Mouse (Mus musculus): ENCODE data around the gene Cfi. TPM values are rescaled to one million over a fixed set of nuclear protein-coding genes. Genes with fewer than 3 reads are reported as not detected.

The Cfi gene
- polyA plus RNA-seq, 1 experiment from 2014 or later: 0.45 TPM

DNA sequence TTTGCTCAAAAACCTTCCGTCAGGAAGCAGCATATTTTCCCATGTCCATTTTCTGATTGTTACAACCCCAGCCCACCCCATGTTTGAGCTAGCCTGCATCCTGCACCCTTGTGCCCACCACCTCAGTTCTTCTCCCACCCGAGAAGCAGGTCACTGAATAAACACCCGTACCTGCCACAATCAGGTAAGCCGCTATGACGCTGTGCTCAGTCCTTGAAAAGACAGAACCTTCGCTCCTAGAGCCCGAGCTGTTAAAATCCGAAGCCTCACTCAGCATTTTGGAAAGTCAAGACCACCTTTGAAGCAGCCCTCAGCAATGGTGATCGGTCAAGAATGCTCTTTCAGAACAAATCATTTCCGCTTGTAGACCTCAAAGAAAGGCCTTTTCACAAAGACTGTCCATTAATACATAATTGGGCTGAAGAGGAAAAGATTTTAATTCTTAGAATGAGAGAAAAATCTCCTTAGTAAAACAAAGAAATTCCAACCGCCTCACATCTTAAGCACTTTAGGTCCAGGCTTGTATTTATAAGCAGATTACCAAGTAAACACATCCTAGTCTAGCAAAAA, 13.4 kb upstream of the Cfi start, which contains the start of gene Rrh:
Gene Rrh (minus strand): TSS at position 382 of the 570 bp plus-strand sequence.
- no peak within 1 kb of the TSS for H3K4me2 ChIP-seq (ENCODE audit: low read depth, low read length)
- H3K27me3 ChIP-seq (ENCODE audit: control insufficient read depth, insufficient read depth, low read length): no peaks in the 10 kb centered on the region
- 81% methylated on average over 11 of the region's 11 CpGs for WGBS
- H3K9me3 ChIP-seq (replicated peaks; ENCODE audit: control insufficient read depth, low read length): no peaks in the 10 kb centered on the region
- H3K4me3 ChIP-seq (ENCODE audit: low read depth, low read length): no peak within 1 kb of the TSS
- H3K36me3 ChIP-seq (replicated peaks; ENCODE audit: control insufficient read depth, insufficient read depth, low read depth, low read length): peaks cover 2% of the 10 kb centered on the region; the same call in 1 of the 2 replicates
- ATAC-seq (replicated peaks; ENCODE audit: insufficient number of reproducible peaks, low FRiP score, low TSS enrichment, low read depth) (no peak), DNase-seq (ENCODE audit: low spot score) (no peak)
- no peak within 1 kb of the TSS for H3K27ac ChIP-seq (replicated peaks; ENCODE audit: low read depth, low read length)
- no peaks in the 10 kb centered on the region for H3K4me1 ChIP-seq (ENCODE audit: control insufficient read depth, insufficient read depth, low read length)
- no peak within 1 kb of the TSS for H3K9ac ChIP-seq (replicated peaks; ENCODE audit: low read length)

GRCm38 (mm10) chr3:129823293-129823692, 12.4 kb upstream of the Cfi start:
- 0 out of 2 replicates have a peak, but pooled peaks have one; percentile 44 for ATAC-seq (replicated peaks; ENCODE audit: insufficient number of reproducible peaks, low FRiP score, low TSS enrichment, low read depth)
- Histone ChIP-seq H3K27ac (replicated peaks; ENCODE audit: low read depth, low read length) (no peak overlapping the region), H3K9ac (replicated peaks; ENCODE audit: low read length) (no peak overlapping the region), H3K4me2 (ENCODE audit: low read depth, low read length) (no peak overlapping the region), H3K9me3 (replicated peaks; ENCODE audit: control insufficient read depth, low read length) (no peaks in the 10 kb centered on the region), H3K27me3 (ENCODE audit: control insufficient read depth, insufficient read depth, low read length) (no peaks in the 10 kb centered on the region), H3K36me3 (replicated peaks; ENCODE audit: control insufficient read depth, insufficient read depth, low read depth, low read length) (peaks cover 2% of the 10 kb centered on the region; the same call in 1 of the 2 replicates), H3K4me3 (ENCODE audit: low read depth, low read length) (no peak overlapping the region), H3K4me1 (ENCODE audit: control insufficient read depth, insufficient read depth, low read length) (no peaks in the 10 kb centered on the region)
- peak; percentile 75 for DNase-seq (ENCODE audit: low spot score)
- 58% methylated on average over 5 of the region's 5 CpGs for WGBS

DNA sequence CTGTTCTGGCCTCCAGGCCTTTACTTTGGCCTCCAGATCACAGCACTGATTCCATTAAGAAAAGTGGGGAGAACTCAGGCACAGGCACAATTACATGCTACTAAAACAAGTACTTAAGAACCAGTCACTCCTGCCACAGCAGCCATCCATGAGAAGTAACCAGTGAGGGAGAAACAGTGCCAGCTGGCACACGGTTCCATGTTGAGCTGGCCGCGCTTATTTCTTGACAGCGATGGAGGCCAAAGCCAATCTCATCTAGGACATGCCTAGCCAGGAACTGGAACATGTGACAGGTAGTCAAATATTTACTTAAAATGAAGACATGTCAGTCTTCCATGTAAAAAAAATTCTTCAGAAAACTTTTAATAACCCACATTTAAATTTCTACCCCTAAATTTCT, 11.5 kb upstream of the Cfi start:
- Histone ChIP-seq H3K36me3 (replicated peaks; ENCODE audit: control insufficient read depth, insufficient read depth, low read depth, low read length) (peaks cover 2% of the 10 kb centered on the region; the same call in 1 of the 2 replicates), H3K9me3 (replicated peaks; ENCODE audit: control insufficient read depth, low read length) (no peaks in the 10 kb centered on the region), H3K9ac (replicated peaks; ENCODE audit: low read length) (no peak overlapping the region), H3K4me1 (ENCODE audit: control insufficient read depth, insufficient read depth, low read length) (no peaks in the 10 kb centered on the region), H3K4me3 (ENCODE audit: low read depth, low read length) (no peak overlapping the region), H3K27me3 (ENCODE audit: control insufficient read depth, insufficient read depth, low read length) (no peaks in the 10 kb centered on the region), H3K4me2 (ENCODE audit: low read depth, low read length) (no peak overlapping the region), H3K27ac (replicated peaks; ENCODE audit: low read depth, low read length) (no peak overlapping the region)
- ATAC-seq (replicated peaks; ENCODE audit: insufficient number of reproducible peaks, low FRiP score, low TSS enrichment, low read depth): no peak
- no peak for DNase-seq (ENCODE audit: low spot score)
- WGBS: over 99% methylated on average over 4 of the region's 4 CpGs

DNA sequence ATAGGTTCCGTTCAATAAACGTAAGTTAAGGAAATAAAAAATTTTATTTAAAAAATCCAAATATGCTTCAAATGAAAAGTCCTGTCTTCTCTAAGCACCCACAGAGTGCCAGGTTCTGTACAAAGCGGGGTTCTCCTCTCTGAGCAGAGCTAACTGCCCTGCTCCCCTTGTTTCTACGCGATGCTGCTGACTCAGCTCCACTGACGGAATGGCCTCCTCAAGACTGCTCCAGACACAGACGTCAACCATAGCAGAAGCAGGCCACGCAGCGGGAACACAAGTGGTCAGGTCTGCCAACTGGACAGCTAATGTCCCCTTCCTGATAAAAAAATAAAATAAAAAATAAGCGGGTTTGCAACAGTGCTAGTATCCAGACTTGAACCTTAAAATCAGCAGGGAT, 10.8 kb upstream of the Cfi start:
- no peak for DNase-seq (ENCODE audit: low spot score)
- Histone ChIP-seq H3K4me1 (ENCODE audit: control insufficient read depth, insufficient read depth, low read length) (0 out of 2 replicates have a peak, but pooled peaks cover 4% of the 10 kb centered on the region), H3K9ac (replicated peaks; ENCODE audit: low read length) (no peak overlapping the region), H3K9me3 (replicated peaks; ENCODE audit: control insufficient read depth, low read length) (no peaks in the 10 kb centered on the region), H3K27me3 (ENCODE audit: control insufficient read depth, insufficient read depth, low read length) (no peaks in the 10 kb centered on the region), H3K4me3 (ENCODE audit: low read depth, low read length) (no peak overlapping the region), H3K4me2 (ENCODE audit: low read depth, low read length) (no peak overlapping the region), H3K27ac (replicated peaks; ENCODE audit: low read depth, low read length) (no peak overlapping the region), H3K36me3 (replicated peaks; ENCODE audit: control insufficient read depth, insufficient read depth, low read depth, low read length) (peaks cover 2% of the 10 kb centered on the region; the same call in 1 of the 2 replicates)
- ATAC-seq (replicated peaks; ENCODE audit: insufficient number of reproducible peaks, low FRiP score, low TSS enrichment, low read depth): no peak
- 93% methylated on average over 10 of the region's 10 CpGs for WGBS

GRCm38 (mm10) chr3:129826691-129827090, 9.0 kb upstream of the Cfi start:
- H3K27me3 ChIP-seq (ENCODE audit: control insufficient read depth, insufficient read depth, low read length): no peaks in the 10 kb centered on the region
- H3K36me3 ChIP-seq (replicated peaks; ENCODE audit: control insufficient read depth, insufficient read depth, low read depth, low read length): peaks cover 2% of the 10 kb centered on the region; the same call in 1 of the 2 replicates
- H3K9ac ChIP-seq (replicated peaks; ENCODE audit: low read length): no peak overlapping the region
- H3K9me3 ChIP-seq (replicated peaks; ENCODE audit: control insufficient read depth, low read length): no peaks in the 10 kb centered on the region
- no peak overlapping the region for H3K4me2 ChIP-seq (ENCODE audit: low read depth, low read length)
- H3K27ac ChIP-seq (replicated peaks; ENCODE audit: low read depth, low read length): no peak overlapping the region
- ATAC-seq (replicated peaks; ENCODE audit: insufficient number of reproducible peaks, low FRiP score, low TSS enrichment, low read depth) (no peak), DNase-seq (ENCODE audit: low spot score) (no peak)
- WGBS: 93% methylated on average over 10 of the region's 10 CpGs
- no peak overlapping the region for H3K4me3 ChIP-seq (ENCODE audit: low read depth, low read length)
- 0 out of 2 replicates have a peak, but pooled peaks cover 4% of the 10 kb centered on the region for H3K4me1 ChIP-seq (ENCODE audit: control insufficient read depth, insufficient read depth, low read length)

DNA sequence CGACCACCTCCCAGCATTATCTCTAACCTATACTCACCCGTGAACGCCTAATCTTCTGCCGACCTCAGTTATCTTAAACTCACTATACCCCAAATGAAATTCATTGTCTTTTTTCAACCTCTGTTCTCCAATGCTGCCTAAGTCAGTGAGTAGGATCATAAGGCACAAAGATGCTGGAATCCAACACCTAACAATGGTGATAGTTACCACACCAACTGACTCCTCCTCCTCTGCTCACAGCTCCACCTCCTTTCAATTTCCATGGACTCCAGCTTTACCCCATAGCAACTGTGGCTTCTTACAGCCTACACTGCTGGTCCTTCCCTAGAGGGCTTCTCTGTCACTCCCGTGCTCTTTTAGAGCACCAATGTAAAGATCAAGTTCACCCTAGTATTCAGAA, 8.0 kb upstream of the Cfi start:
- no peak overlapping the region for H3K27ac ChIP-seq (replicated peaks; ENCODE audit: low read depth, low read length)
- ATAC-seq (replicated peaks; ENCODE audit: insufficient number of reproducible peaks, low FRiP score, low TSS enrichment, low read depth) (no peak), DNase-seq (ENCODE audit: low spot score) (no peak)
- 95% methylated on average over 5 of the region's 5 CpGs for WGBS
- H3K9ac ChIP-seq (replicated peaks; ENCODE audit: low read length): no peak overlapping the region
- no peaks in the 10 kb centered on the region for H3K9me3 ChIP-seq (replicated peaks; ENCODE audit: control insufficient read depth, low read length)
- no peak overlapping the region for H3K4me3 ChIP-seq (ENCODE audit: low read depth, low read length)
- H3K36me3 ChIP-seq (replicated peaks; ENCODE audit: control insufficient read depth, insufficient read depth, low read depth, low read length): peaks cover 2% of the 10 kb centered on the region; the same call in 1 of the 2 replicates
- no peak overlapping the region for H3K4me2 ChIP-seq (ENCODE audit: low read depth, low read length)
- no peaks in the 10 kb centered on the region for H3K27me3 ChIP-seq (ENCODE audit: control insufficient read depth, insufficient read depth, low read length)
- 0 out of 2 replicates have a peak, but pooled peaks cover 4% of the 10 kb centered on the region for H3K4me1 ChIP-seq (ENCODE audit: control insufficient read depth, insufficient read depth, low read length)

DNA sequence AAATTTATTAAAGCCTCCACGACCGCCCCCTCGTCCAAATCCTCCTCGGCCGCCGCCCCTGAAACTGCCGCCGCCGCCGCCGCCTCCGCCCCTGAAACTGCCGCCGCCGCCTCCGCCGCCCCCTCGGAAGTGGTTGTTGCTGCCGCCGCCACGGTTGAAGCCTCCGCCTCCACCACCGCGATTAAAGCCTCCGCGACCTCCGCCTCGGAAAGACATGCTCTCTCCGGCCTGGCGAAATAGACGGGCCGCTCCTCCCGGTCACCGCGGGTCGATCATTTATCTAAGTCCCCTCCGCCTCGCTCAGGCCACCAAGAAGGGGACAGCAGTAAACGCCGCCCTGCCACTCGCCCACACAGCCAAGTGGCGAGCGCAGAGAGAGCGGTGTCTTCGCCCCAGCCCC, 5.1 kb upstream of the Cfi start:
- no peak for ATAC-seq (replicated peaks; ENCODE audit: insufficient number of reproducible peaks, low FRiP score, low TSS enrichment, low read depth)
- no peaks in the 10 kb centered on the region for H3K27me3 ChIP-seq (ENCODE audit: control insufficient read depth, insufficient read depth, low read length)
- DNase-seq (ENCODE audit: low spot score): peak; percentile 11
- 0 out of 2 replicates have a peak, but pooled peaks cover 4% of the 10 kb centered on the region for H3K4me1 ChIP-seq (ENCODE audit: control insufficient read depth, insufficient read depth, low read length)
- H3K9me3 ChIP-seq (replicated peaks; ENCODE audit: control insufficient read depth, low read length): no peaks in the 10 kb centered on the region
- peak overlapping the region; percentile 52 for H3K4me2 ChIP-seq (ENCODE audit: low read depth, low read length)
- under 1% methylated on average over 41 of the region's 45 CpGs for WGBS
- H3K36me3 ChIP-seq (replicated peaks; ENCODE audit: control insufficient read depth, insufficient read depth, low read depth, low read length): no peaks in the 10 kb centered on the region; the same call in 1 of the 2 replicates
- peak overlapping the region; percentile 93 for H3K4me3 ChIP-seq (ENCODE audit: low read depth, low read length)
- H3K27ac ChIP-seq (replicated peaks; ENCODE audit: low read depth, low read length): peak overlapping the region; percentile 79
- H3K9ac ChIP-seq (replicated peaks; ENCODE audit: low read length): peak overlapping the region; percentile 88

GRCm38 (mm10) chr3:129831035-129831568, 4.6 kb upstream of the Cfi start, which contains the start of gene Gar1:
Gene Gar1, minus strand, starts transcription at chr3:129831396.
- Histone ChIP-seq H3K36me3 (replicated peaks; ENCODE audit: control insufficient read depth, insufficient read depth, low read depth, low read length) (no peaks in the 10 kb centered on the region; the same call in 1 of the 2 replicates), H3K9ac (replicated peaks; ENCODE audit: low read length) (peak within 1 kb of the TSS; percentile 88), H3K4me1 (ENCODE audit: control insufficient read depth, insufficient read depth, low read length) (0 out of 2 replicates have a peak, but pooled peaks cover 4% of the 10 kb centered on the region), H3K9me3 (replicated peaks; ENCODE audit: control insufficient read depth, low read length) (no peaks in the 10 kb centered on the region), H3K4me2 (ENCODE audit: low read depth, low read length) (peak within 1 kb of the TSS; percentile 66), H3K27me3 (ENCODE audit: control insufficient read depth, insufficient read depth, low read length) (no peaks in the 10 kb centered on the region), H3K27ac (replicated peaks; ENCODE audit: low read depth, low read length) (peak within 1 kb of the TSS; percentile 79), H3K4me3 (ENCODE audit: low read depth, low read length) (peak within 1 kb of the TSS; percentile 93)
- DNase-seq (ENCODE audit: low spot score): peak; percentile 98
- under 1% methylated on average over 60 of the region's 60 CpGs for WGBS
- peak; percentile 90 for ATAC-seq (replicated peaks; ENCODE audit: insufficient number of reproducible peaks, low FRiP score, low TSS enrichment, low read depth)
